Mouse (Mus musculus) CH12.LX (cell line): ENCODE measurements around the gene Rbm48. TPM values are rescaled to one million over a fixed set of nuclear protein-coding genes. Genes with fewer than 3 reads are reported as not detected.

Source experiments
- DNase-seq: peaks from one replicate; pipeline ENCODE4 v3.0.0-alpha.2; 2013; ENCODE audit errors: extremely low read depth
- H3K27ac ChIP-seq: 2 replicates; pipeline ENCODE4 v1.5.1; 2012; ENCODE audit warnings: low read depth, mild to moderate bottlenecking, control low read depth, moderate library complexity; ENCODE audit not compliant: insufficient read depth
- H3K27me3 ChIP-seq: replicated peaks from 2 replicates; pipeline ENCODE3; 2012; ENCODE audit warnings: inconsistent platforms
- H3K36me3 ChIP-seq, 2 experiments: replicated peaks in 1 of 2; 2 replicates each; pipeline versions ENCODE3 to v1.6.1; 2012; ENCODE audit warnings: inconsistent platforms in 1 of 2, low read length in 1 of 2, mild to moderate bottlenecking in 1 of 2, mixed read lengths in 1 of 2, moderate library complexity in 1 of 2; ENCODE audit not compliant: control insufficient read depth in 1 of 2, insufficient read depth in 1 of 2
- H3K4me1 ChIP-seq, 2 experiments: 2 replicates each; pipeline ENCODE4 v1.6.1; 2012; ENCODE audit warnings: inconsistent platforms in 1 of 2, moderate library complexity in 1 of 2; ENCODE audit not compliant: insufficient read depth in 2 of 2, control insufficient read depth in 1 of 2
- H3K4me2 ChIP-seq: 2 replicates; pipeline ENCODE4 v1.6.1; 2012; ENCODE audit warnings: low read depth, mild to moderate bottlenecking, control low read depth; ENCODE audit not compliant: poor library complexity, insufficient read depth, severe bottlenecking
- H3K4me3 ChIP-seq, 3 experiments: fragments of 150-350 bp in 1 of 3; sonication (generic) in 1 of 3; replicated peaks in 1 of 3; 2 replicates each; pipeline versions ENCODE3 to v1.5.1; 2011 to 2012; ENCODE audit warnings: low read depth in 2 of 3, low read length in 2 of 3, mild to moderate bottlenecking in 2 of 3, moderate library complexity in 2 of 3, control low read depth in 1 of 3, improper control_type of control experiment in 1 of 3, inconsistent platforms in 1 of 3, mixed read lengths in 1 of 3; ENCODE audit not compliant: poor library complexity in 1 of 3
- H3K79me2 ChIP-seq: replicated peaks from 2 replicates; pipeline ENCODE4 v1.6.1; 2012; ENCODE audit warnings: mild to moderate bottlenecking, moderate library complexity; ENCODE audit not compliant: control insufficient read depth, poor library complexity, insufficient read depth, severe bottlenecking; ENCODE audit errors: extremely low read depth
- H3K9ac ChIP-seq: 2 replicates; pipeline ENCODE4 v1.6.1; 2012; ENCODE audit warnings: low read depth, mild to moderate bottlenecking, control low read depth, moderate library complexity; ENCODE audit not compliant: insufficient read depth
- H3K9me3 ChIP-seq: replicated peaks from 2 replicates; pipeline ENCODE3; 2012; ENCODE audit warnings: low read length, inconsistent platforms, mixed read lengths
- CHD1 ChIP-seq: IDR thresholded peaks from 2 replicates; pipeline ENCODE4 v1.6.1; 2012; ENCODE audit warnings: low read depth, low read length, improper control_type of control experiment, inconsistent platforms
- CTCF ChIP-seq, 2 experiments: IDR thresholded peaks in 1 of 2; conservative IDR thresholded peaks in 1 of 2; 2 replicates each; pipeline ENCODE4 v1.5.1; 2011 to 2012; ENCODE audit warnings: low read depth in 2 of 2, low read length in 2 of 2, improper control_type of control experiment in 1 of 2, inconsistent platforms in 1 of 2, mild to moderate bottlenecking in 1 of 2, moderate library complexity in 1 of 2
- EP300 ChIP-seq: IDR thresholded peaks from 2 replicates; pipeline ENCODE4 v1.6.1; 2011; ENCODE audit warnings: low read length, improper control_type of control experiment
- JUN ChIP-seq: IDR thresholded peaks from 2 replicates; pipeline ENCODE4 v1.6.1; 2011; ENCODE audit warnings: low read depth, mild to moderate bottlenecking, low read length, improper control_type of control experiment, moderate library complexity; ENCODE audit not compliant: insufficient read depth
- MAFK ChIP-seq: IDR thresholded peaks from 2 replicates; pipeline ENCODE4 v1.6.1; 2011; ENCODE audit warnings: low read length, improper control_type of control experiment; ENCODE audit not compliant: insufficient replicate concordance
- MAZ ChIP-seq: IDR thresholded peaks from 2 replicates; pipeline ENCODE4 v1.6.1; 2012; ENCODE audit warnings: low read depth, mild to moderate bottlenecking, inconsistent platforms, low read length, improper control_type of control experiment, moderate library complexity
- MEF2A ChIP-seq: IDR thresholded peaks from 2 replicates; pipeline ENCODE4 v1.6.1; 2014; ENCODE audit warnings: low read depth, mild to moderate bottlenecking, inconsistent platforms, low read length, improper control_type of control experiment, borderline replicate concordance
- NRF1 ChIP-seq: IDR thresholded peaks from 2 replicates; pipeline ENCODE4 v1.6.1; 2014; ENCODE audit warnings: low read depth, mild to moderate bottlenecking, inconsistent platforms, low read length, improper control_type of control experiment, moderate library complexity
- POLR2A ChIP-seq: IDR thresholded peaks from 2 replicates; pipeline ENCODE4 v1.6.1; 2011; ENCODE audit warnings: low read depth, mild to moderate bottlenecking, improper control_type of control experiment, low read length
- RCOR1 ChIP-seq: conservative IDR thresholded peaks from 2 replicates; pipeline ENCODE4 v1.6.1; 2012; ENCODE audit warnings: low read depth, mild to moderate bottlenecking, inconsistent platforms, low read length, improper control_type of control experiment
- SMC3 ChIP-seq: IDR thresholded peaks from 2 replicates; pipeline ENCODE4 v1.6.1; 2011; ENCODE audit warnings: low read depth, low read length, improper control_type of control experiment
- TBP ChIP-seq: conservative IDR thresholded peaks from 2 replicates; pipeline ENCODE4 v1.6.1; 2011; ENCODE audit warnings: low read depth, low read length, improper control_type of control experiment
- TCF12 ChIP-seq: IDR thresholded peaks from 2 replicates; pipeline ENCODE4 v1.6.1; 2014; ENCODE audit warnings: low read depth, mild to moderate bottlenecking, inconsistent platforms, low read length, improper control_type of control experiment
- dilution Hi-C: fragments of 300-500 bp; cut with MboI; formaldehyde crosslinking; loops from 2 replicates; pipeline ENCODE4 v1.14.3; 2020; ENCODE audit warnings: low sequenced_read_pairs; ENCODE audit not compliant: extremely low pct_unique_long_range_greater_than_20kb, extremely low pct_ligation_motif_present
- in situ Hi-C: fragments of 300-500 bp; cut with MboI; formaldehyde crosslinking; loops from 3 replicates; pipeline ENCODE4 v1.14.3; 2019; ENCODE audit warnings: low sequenced_read_pairs, low pct_ligation_motif_present, low pct_unique_long_range_greater_than_20kb, mixed read lengths
- polyA plus RNA-seq: library from polyadenylated mRNA; unstranded; fragments of >175 nt; gene quantifications from 2 replicates; pipeline ENCODE4 v1.2.1, GENCODE M21; 2012; ENCODE audit warnings: low read depth; ENCODE audit not compliant: insufficient read length
- total RNA-seq, 2 experiments: library from RNA; depleted of rRNA; stranded (reverse); fragments of 300-350 nt in 1 of 2; fragments of >200 nt in 1 of 2; gene quantifications; 2 replicates each; pipeline ENCODE4 v1.2.3; 2012 to 2014

The Rbm48 gene
- total and polyA plus RNA-seq, 3 experiments: 8.7 to 15.9 (median 14.2) TPM

DNA sequence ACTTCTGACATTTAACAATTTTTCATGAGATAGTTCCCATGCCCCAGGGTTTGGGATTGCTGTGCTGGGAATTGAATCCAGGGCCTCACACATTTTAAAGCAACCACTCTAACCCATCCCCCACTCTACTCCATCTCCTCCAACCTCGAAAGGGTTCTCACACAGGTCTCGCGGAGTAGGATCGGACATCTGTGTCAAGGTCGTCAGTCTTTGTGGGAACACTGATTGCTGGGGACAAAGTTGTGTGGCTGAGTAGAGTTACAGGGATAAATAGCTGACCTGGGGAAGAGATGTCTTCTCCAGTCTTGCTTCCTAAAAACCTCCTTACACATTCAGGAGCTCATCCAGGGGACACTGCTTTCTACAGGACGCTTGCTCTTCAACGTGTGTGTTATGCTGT is 17.3 kb downstream of the Rbm48 start:
- Histone ChIP-seq H3K27me3 (no peaks in the 10 kb centered on the region), H3K9me3 (peaks cover 8% of the 10 kb centered on the region), H3K36me3 (peaks cover 59 to 96% of the 10 kb centered on the region in 2 experiments), H3K4me2 (no peak overlapping the region), H3K4me1 (no peaks in the 10 kb centered on the region), H3K9ac (no peak overlapping the region), H3K4me3 (no peak overlapping the region), H3K79me2 (no peaks in the 10 kb centered on the region), H3K27ac (no peak overlapping the region)
- in situ Hi-C loops (no loop called here), dilution Hi-C loops (no loop called here)
- no peak for DNase-seq
- TF ChIP-seq EP300: no peak
- no peak for TF ChIP-seq NRF1

- TF ChIP-seq MAFK: no peak
- no peak for TF ChIP-seq MEF2A
- no peak for TF ChIP-seq SMC3
- no peak for TF ChIP-seq EP300
- TF ChIP-seq MAZ: no peak
- no peak for TF ChIP-seq POLR2A
- no peak for TF ChIP-seq JUN
- no peak for TF ChIP-seq RCOR1
- TF ChIP-seq CHD1: no peak
- no peak for TF ChIP-seq TBP
- TF ChIP-seq TCF12: no peak
- Histone ChIP-seq H3K27ac (no peak overlapping the region), H3K4me2 (no peak overlapping the region), H3K4me1 (no peaks in the 10 kb centered on the region), H3K79me2 (no peaks in the 10 kb centered on the region), H3K4me3 (no peak overlapping the region), H3K27me3 (no peaks in the 10 kb centered on the region), H3K9ac (no peak overlapping the region), H3K9me3 (peaks cover 17% of the 10 kb centered on the region), H3K36me3 (peaks cover 58 to 96% of the 10 kb centered on the region in 2 experiments)
- dilution Hi-C loops: no loop called here
- in situ Hi-C loops: no loop called here
- no peak for DNase-seq
Measured at GRCm38 (mm10) chr5:3577939-3578338, 18.4 kb downstream of the Rbm48 start.

DNA sequence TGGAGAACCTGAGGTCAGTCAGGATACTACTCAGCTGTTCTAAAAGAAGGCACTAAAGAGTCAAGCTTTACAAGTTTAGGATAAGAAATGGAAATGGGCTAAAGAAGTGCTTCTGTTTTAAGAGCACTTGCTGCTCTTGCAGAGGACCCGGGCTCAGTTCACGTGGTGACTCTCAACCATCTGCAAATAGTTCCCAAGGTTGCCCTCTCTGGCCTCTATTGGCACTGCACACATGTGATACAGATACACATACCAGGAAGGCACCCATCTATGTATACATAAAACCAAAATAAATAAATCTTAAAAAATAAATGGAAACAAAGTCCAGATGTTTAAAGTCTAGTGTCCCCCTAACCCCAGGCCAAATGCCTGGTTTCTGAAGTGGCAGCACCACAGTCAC is 21.6 kb downstream of the Rbm48 start:
- in situ Hi-C loops (no loop called here), dilution Hi-C loops (no loop called here)
- no peaks in the 10 kb centered on the region for H3K27me3 ChIP-seq
- no peak overlapping the region for H3K4me2 ChIP-seq
- DNase-seq: no peak
- TF ChIP-seq CTCF (conservative IDR thresholded peaks at IDR 0.05 in 1 of 2, IDR thresholded peaks at IDR 0.05 in 1 of 2; ENCODE audit: low read depth in 2 of 2, low read length in 2 of 2): peak in 1 of 2 experiments; percentile 0; a peak in 1 of 4 replicates
- TF ChIP-seq NRF1: no peak
- peaks cover 62 to 94% of the 10 kb centered on the region in 2 experiments for H3K36me3 ChIP-seq
- H3K27ac ChIP-seq: no peak overlapping the region
- H3K9me3 ChIP-seq: peaks cover 20% of the 10 kb centered on the region
- H3K79me2 ChIP-seq: no peaks in the 10 kb centered on the region
- H3K4me3 ChIP-seq: no peak overlapping the region
- no peaks in the 10 kb centered on the region for H3K4me1 ChIP-seq
- H3K9ac ChIP-seq: no peak overlapping the region
